Mouse (Mus musculus) forebrain, embryonic 15.5 days (tissue): ENCODE results near the gene Zfp574. TPM values are rescaled to one million over a fixed set of nuclear protein-coding genes. Genes with fewer than 3 reads are reported as not detected.
A peak's percentile ranks its signal among the peaks of the same experiment; 100 is the strongest.

Experiments used
- ATAC-seq: fragments of 200-750 bp; cut with Nextera tagmentation; replicated peaks from 2 replicates; pipeline ENCODE4 v1.8.0; 2017; ENCODE audit warnings: mild to moderate bottlenecking, moderate TSS enrichment, moderate library complexity
- H3K27ac ChIP-seq: fragments of 300-500 bp; sonication (generic); replicated peaks from 2 replicates; pipeline ENCODE4 v1.5.1; 2015; ENCODE audit warnings: mild to moderate bottlenecking, inconsistent platforms
- H3K27me3 ChIP-seq: fragments of 300-500 bp; sonication (generic); 2 replicates; pipeline ENCODE4 v1.6.1; 2015; ENCODE audit warnings: inconsistent platforms
- H3K36me3 ChIP-seq: fragments of 300-500 bp; sonication (generic); 2 replicates; pipeline ENCODE4 v1.6.1; 2015; ENCODE audit warnings: mild to moderate bottlenecking, inconsistent platforms
- H3K4me1 ChIP-seq: fragments of 300-500 bp; sonication (generic); 2 replicates; pipeline ENCODE4 v1.6.1; 2015; ENCODE audit warnings: inconsistent platforms
- H3K4me2 ChIP-seq: fragments of 300-500 bp; sonication (generic); replicated peaks from 2 replicates; pipeline ENCODE4 v1.6.1; 2015; ENCODE audit warnings: mild to moderate bottlenecking, inconsistent platforms
- H3K4me3 ChIP-seq: fragments of 300-500 bp; sonication (generic); 2 replicates; pipeline ENCODE4 v1.5.1; 2015; ENCODE audit warnings: mild to moderate bottlenecking, inconsistent platforms
- H3K9ac ChIP-seq: fragments of 300-500 bp; sonication (generic); replicated peaks from 2 replicates; pipeline ENCODE4 v1.6.1; 2015; ENCODE audit warnings: mild to moderate bottlenecking, inconsistent platforms
- H3K9me3 ChIP-seq: fragments of 300-500 bp; sonication (generic); 2 replicates; pipeline ENCODE4 v1.6.1; 2016; ENCODE audit warnings: inconsistent platforms
- WGBS: fragments of 180-500 bp; shearing (Covaris S2); methylation state at CpG from one replicate; pipeline ENCODE4 v1.1.7; 2015; ENCODE audit warnings: mixed read lengths; 5-methylcytosine and 5-hydroxymethylcytosine counted together
- polyA plus RNA-seq: library from polyadenylated mRNA; unstranded; fragments of >200 nt; fragmentation: Nextera tagmentation; extraction: Ambion mirVana; gene quantifications from 2 replicates; pipeline ENCODE4 v1.2.1, GENCODE M21; 2015

Gene Zfp574
- polyA plus RNA-seq, 1 experiment from 2014 or later: 35.8 TPM

GRCm38 (mm10) chr7:25089875-25090274 is 17.5 kb downstream of the Zfp574 start:
- Histone ChIP-seq H3K9ac (no peak overlapping the region), H3K4me1 (peaks cover 5% of the 10 kb centered on the region), H3K27ac (no peak overlapping the region), H3K9me3 (no peaks in the 10 kb centered on the region), H3K27me3 (no peaks in the 10 kb centered on the region), H3K4me2 (no peak overlapping the region), H3K36me3 (peaks cover 15% of the 10 kb centered on the region), H3K4me3 (no peak overlapping the region)
- no peak for ATAC-seq
- WGBS: 31% methylated on average over 10 of the region's 10 CpGs

GRCm38 (mm10) chr7:25098169-25098568 is 25.8 kb downstream of the Zfp574 start:
- ATAC-seq: no peak
- H3K4me2 ChIP-seq: no peak overlapping the region
- H3K27ac ChIP-seq: no peak overlapping the region
- H3K4me1 ChIP-seq: peaks cover 3% of the 10 kb centered on the region
- no peaks in the 10 kb centered on the region for H3K9me3 ChIP-seq
- H3K9ac ChIP-seq: no peak overlapping the region
- 83% methylated on average over 3 of the region's 3 CpGs for WGBS
- no peak overlapping the region for H3K4me3 ChIP-seq
- H3K27me3 ChIP-seq: no peaks in the 10 kb centered on the region
- H3K36me3 ChIP-seq: peaks cover 10% of the 10 kb centered on the region; the same call in 1 of the 2 replicates

GRCm38 (mm10) chr7:25099581-25099980 is 27.2 kb downstream of the Zfp574 start:
- H3K36me3 ChIP-seq: peaks cover 10% of the 10 kb centered on the region; the same call in 1 of the 2 replicates
- no peaks in the 10 kb centered on the region for H3K4me1 ChIP-seq
- no peak overlapping the region for H3K27ac ChIP-seq
- 54% methylated on average over 4 of the region's 4 CpGs for WGBS
- no peaks in the 10 kb centered on the region for H3K9me3 ChIP-seq
- H3K4me2 ChIP-seq: no peak overlapping the region
- ATAC-seq: no peak
- H3K4me3 ChIP-seq: no peak overlapping the region
- no peak overlapping the region for H3K9ac ChIP-seq
- H3K27me3 ChIP-seq: no peaks in the 10 kb centered on the region

- Histone ChIP-seq H3K36me3 (no peaks in the 10 kb centered on the region), H3K4me2 (no peak overlapping the region), H3K4me3 (no peak overlapping the region), H3K27me3 (no peaks in the 10 kb centered on the region), H3K4me1 (peaks cover 3% of the 10 kb centered on the region; the same call in 1 of the 2 replicates), H3K9me3 (no peaks in the 10 kb centered on the region), H3K9ac (no peak overlapping the region), H3K27ac (0 out of 2 replicates have a peak overlapping the region, but pooled peaks have one; percentile 41)
- 17% methylated on average over 17 of the region's 17 CpGs for WGBS
- peak; percentile 68 for ATAC-seq
Measured at GRCm38 (mm10) chr7:25105411-25106160, 33.2 kb downstream of the Zfp574 start.

- Histone ChIP-seq H3K36me3 (no peaks in the 10 kb centered on the region), H3K4me1 (peaks cover 3% of the 10 kb centered on the region; the same call in 1 of the 2 replicates), H3K9ac (no peak overlapping the region), H3K4me3 (no peak overlapping the region), H3K9me3 (no peaks in the 10 kb centered on the region), H3K27ac (no peak overlapping the region), H3K27me3 (no peaks in the 10 kb centered on the region), H3K4me2 (no peak overlapping the region)
- 59% methylated on average over 16 of the region's 17 CpGs for WGBS
- ATAC-seq: no peak
Measured at GRCm38 (mm10) chr7:25106790-25107502, 34.6 kb downstream of the Zfp574 start.

GRCm38 (mm10) chr7:25109355-25109754 is 37.0 kb downstream of the Zfp574 start:
- Histone ChIP-seq H3K9ac (no peak overlapping the region), H3K27ac (no peak overlapping the region), H3K36me3 (no peaks in the 10 kb centered on the region; the same call in 1 of the 2 replicates), H3K4me1 (peaks cover 3% of the 10 kb centered on the region; the same call in 1 of the 2 replicates), H3K9me3 (no peaks in the 10 kb centered on the region), H3K4me3 (no peak overlapping the region), H3K4me2 (no peak overlapping the region), H3K27me3 (no peaks in the 10 kb centered on the region)
- WGBS: 79% methylated on average over 12 of the region's 12 CpGs
- ATAC-seq: no peak

GRCm38 (mm10) chr7:25110336-25110735 is 38.0 kb downstream of the Zfp574 start:
- no peak overlapping the region for H3K4me2 ChIP-seq
- no peak overlapping the region for H3K9ac ChIP-seq
- H3K4me1 ChIP-seq: peaks cover 3% of the 10 kb centered on the region; the same call in 1 of the 2 replicates
- H3K9me3 ChIP-seq: no peaks in the 10 kb centered on the region
- no peak overlapping the region for H3K4me3 ChIP-seq
- H3K27me3 ChIP-seq: no peaks in the 10 kb centered on the region
- WGBS: 91% methylated on average over 9 of the region's 9 CpGs
- no peak for ATAC-seq
- peaks cover 5% of the 10 kb centered on the region for H3K36me3 ChIP-seq
- no peak overlapping the region for H3K27ac ChIP-seq

DNA sequence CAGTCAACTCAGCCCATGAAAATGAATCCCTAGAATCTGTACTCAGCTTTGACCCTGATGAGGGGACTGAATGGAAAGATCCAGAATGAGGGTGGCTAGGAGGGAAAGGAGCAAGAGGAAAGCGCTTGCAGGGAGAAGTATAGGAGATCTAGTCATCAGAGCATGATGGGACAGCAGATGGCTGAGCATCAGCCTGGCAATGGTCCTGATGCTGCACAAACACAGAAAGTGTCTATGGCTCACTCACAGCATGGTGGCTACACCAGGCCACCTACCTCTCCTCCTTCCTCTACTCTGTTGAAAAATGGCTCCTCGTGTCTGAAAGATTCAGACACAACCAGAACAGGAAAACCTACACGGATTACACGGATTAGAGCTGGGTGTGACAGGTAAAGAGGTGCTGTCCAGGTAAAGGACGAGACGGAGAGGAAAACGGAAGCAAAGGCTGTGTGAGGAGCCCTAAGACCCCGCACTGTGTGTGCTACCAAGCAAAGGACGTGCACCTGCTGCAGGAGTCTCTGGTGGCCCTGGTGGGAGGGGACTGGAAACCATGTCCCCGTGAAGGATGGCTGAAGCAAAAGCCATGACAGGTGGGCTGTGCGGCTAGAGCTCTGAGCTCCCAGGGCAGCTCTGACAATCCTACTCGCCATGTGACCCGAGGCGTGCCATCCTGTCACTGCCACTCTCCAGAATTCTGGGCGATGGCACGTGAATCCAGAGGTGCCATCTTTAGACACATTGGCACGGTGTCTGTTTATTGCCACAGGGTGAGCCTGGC is 40.0 kb downstream of the Zfp574 start:
- no peak overlapping the region for H3K9ac ChIP-seq
- ATAC-seq: no peak

DNA sequence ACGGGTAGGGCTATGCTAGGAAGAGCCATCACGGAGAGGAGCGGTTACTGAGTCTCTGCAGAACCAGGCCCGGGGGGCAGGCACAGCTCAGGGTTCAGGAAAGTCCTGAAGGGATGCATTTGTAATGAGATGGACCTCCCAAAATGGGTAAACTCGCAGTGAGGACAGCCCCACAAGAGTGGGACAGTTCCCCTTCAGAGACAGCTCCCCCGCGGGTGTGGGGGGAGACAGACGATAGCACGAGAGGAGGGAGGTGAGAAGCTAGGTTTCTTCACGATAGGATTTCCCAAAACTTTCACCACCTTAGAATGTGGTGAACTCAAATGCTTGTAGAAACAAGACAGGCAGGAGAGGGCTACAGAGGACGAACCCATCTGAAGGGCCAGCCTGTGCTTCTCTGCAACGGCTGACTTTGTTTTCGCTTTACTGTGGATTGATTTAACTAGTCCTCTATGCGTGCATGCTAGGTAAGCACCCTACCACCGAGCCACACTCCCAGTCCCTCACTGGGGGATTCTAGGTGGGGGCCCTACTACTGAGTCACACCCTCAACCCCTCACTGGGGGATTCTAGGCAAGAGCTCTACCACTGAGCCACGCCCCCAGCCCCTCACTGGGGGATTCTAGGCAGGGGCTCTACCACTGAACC is 40.7 kb downstream of the Zfp574 start:
- ATAC-seq: no peak
- Histone ChIP-seq H3K36me3 (peaks cover 5% of the 10 kb centered on the region), H3K9me3 (no peaks in the 10 kb centered on the region), H3K4me2 (no peak overlapping the region), H3K9ac (no peak overlapping the region), H3K4me1 (no peaks in the 10 kb centered on the region), H3K27me3 (no peaks in the 10 kb centered on the region), H3K27ac (no peak overlapping the region), H3K4me3 (no peak overlapping the region)
- 89% methylated on average over 16 of the region's 16 CpGs for WGBS

More for the DNA sequence above, 40.0 kb downstream of the Zfp574 start:
- 84% methylated on average over 17 of the region's 17 CpGs for WGBS
- no peaks in the 10 kb centered on the region for H3K9me3 ChIP-seq
- H3K4me1 ChIP-seq: no peaks in the 10 kb centered on the region
- H3K27ac ChIP-seq: no peak overlapping the region
- H3K27me3 ChIP-seq: no peaks in the 10 kb centered on the region
- no peak overlapping the region for H3K4me2 ChIP-seq
- peaks cover 5% of the 10 kb centered on the region for H3K36me3 ChIP-seq
- no peak overlapping the region for H3K4me3 ChIP-seq

- H3K4me1 ChIP-seq: no peaks in the 10 kb centered on the region
- H3K9me3 ChIP-seq: no peaks in the 10 kb centered on the region
- ATAC-seq: no peak
- H3K27me3 ChIP-seq: no peaks in the 10 kb centered on the region
- H3K9ac ChIP-seq: no peak overlapping the region
- H3K4me2 ChIP-seq: no peak overlapping the region
- no peak overlapping the region for H3K27ac ChIP-seq
- WGBS: 82% methylated on average over 16 of the region's 25 CpGs
- H3K36me3 ChIP-seq: peaks cover 1% of the 10 kb centered on the region
- H3K4me3 ChIP-seq: no peak overlapping the region
Measured at GRCm38 (mm10) chr7:25120061-25120834, 47.9 kb downstream of the Zfp574 start.

DNA sequence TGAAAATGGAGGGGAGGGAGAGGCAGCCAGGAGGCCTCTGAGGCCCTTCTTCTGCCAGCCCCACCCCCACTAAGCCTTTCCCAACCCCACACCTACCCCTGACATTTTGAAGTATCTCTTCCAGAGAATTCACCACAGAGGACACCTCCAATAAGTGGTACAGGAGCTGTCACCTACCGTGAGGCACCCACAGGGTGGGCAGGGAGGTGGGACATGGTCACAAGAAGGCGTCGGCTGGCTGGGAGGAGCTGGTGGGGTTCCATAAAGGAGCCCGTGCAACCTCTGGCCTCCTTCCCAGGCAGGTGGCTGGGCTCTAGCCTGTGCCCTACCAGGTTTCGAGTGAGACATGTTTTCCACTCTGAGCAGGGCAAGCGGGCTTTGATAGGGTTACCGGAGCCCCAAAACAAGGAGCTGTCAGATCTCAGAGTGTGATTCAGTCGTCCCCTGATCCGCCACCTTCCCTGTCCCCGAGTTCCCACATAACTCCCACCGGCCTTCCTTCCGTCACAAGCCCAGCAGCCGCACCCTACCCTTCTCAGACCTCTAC is 48.9 kb downstream of the Zfp574 start:
- WGBS: 68% methylated on average over 13 of the region's 13 CpGs
- H3K9ac ChIP-seq: no peak overlapping the region
- H3K4me1 ChIP-seq: no peaks in the 10 kb centered on the region
- no peaks in the 10 kb centered on the region for H3K36me3 ChIP-seq
- no peaks in the 10 kb centered on the region for H3K27me3 ChIP-seq
- H3K27ac ChIP-seq: no peak overlapping the region
- no peak overlapping the region for H3K4me3 ChIP-seq
- no peak for ATAC-seq
- no peak overlapping the region for H3K4me2 ChIP-seq
- no peaks in the 10 kb centered on the region for H3K9me3 ChIP-seq
